9 mouse cellular contexts compared by ENCODE assay signal in the genomic region with DNA sequence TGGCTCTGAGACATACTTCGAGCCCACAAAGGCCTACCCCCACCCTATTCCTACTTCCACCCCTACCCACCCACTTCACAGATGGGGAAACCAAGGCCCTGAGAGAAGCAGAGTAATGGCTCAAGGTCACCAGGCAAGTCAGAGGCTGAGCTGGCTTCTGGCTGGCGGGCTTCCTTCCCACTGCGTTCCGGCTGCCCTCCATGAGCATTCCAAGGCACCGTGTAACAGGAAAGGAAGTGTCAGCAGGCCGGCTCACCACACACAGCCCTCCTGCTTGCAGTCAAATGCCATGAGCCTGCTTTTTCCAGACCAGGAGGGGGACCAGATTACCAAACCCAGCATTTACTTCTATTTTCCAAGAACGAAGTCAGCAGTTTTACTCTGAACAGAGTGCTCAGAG.
DNase-seq lines count a peak whose midpoint lies in the region; ATAC-seq lines count a peak whose summit lies in the region.
"Had no signal": no experiment of that assay in that cellular context is flagged by ENCODE, and none has a peak within 500 bp of the region (broad histone marks: within the 10 kb centered on the region; RNA-seq: fewer than 3 reads in every experiment).

No protein-coding gene starts in this region.

- H3K36me3 ChIP-seq in heart, embryonic 15.5 days, result no peaks in the 10 kb centered on the region
- H3K36me3 ChIP-seq in limb, embryonic 13.5 days, result no peaks in the 10 kb centered on the region
- H3K36me3 ChIP-seq: midbrain, embryonic 13.5 days had no signal

- H3K9me3 ChIP-seq in heart, embryonic 15.5 days (replicated peaks), result no peaks in the 10 kb centered on the region
- no peaks in the 10 kb centered on the region for H3K9me3 ChIP-seq in limb, embryonic 13.5 days
- H3K9me3 ChIP-seq: midbrain, embryonic 13.5 days had no signal

- peak overlapping the region; percentile 88 for H3K27ac ChIP-seq in heart, embryonic 15.5 days
- H3K27ac ChIP-seq in limb, embryonic 13.5 days, result peak overlapping the region; percentile 93
- H3K27ac ChIP-seq: midbrain, embryonic 13.5 days had no signal

- 45% methylated on average over 7 of the region's 7 CpGs for WGBS in heart, embryonic 15.5 days
- WGBS in limb, embryonic 13.5 days, result 69% methylated on average over 7 of the region's 7 CpGs

- peak; percentile 73 for DNase-seq in 3134 (ENCODE audit: extremely low read depth, insufficient read length, low spot score)
- DNase-seq in 3T3-L1 (ENCODE audit: low read depth, low spot score), result peak; percentile 80
- no peak for DNase-seq in testis, postnatal 10 days (ENCODE audit: low spot score)
- no peak for DNase-seq in right cerebral cortex, postnatal 4 days
- DNase-seq: cerebellum, adult 9-10 months had no signal

- no peak overlapping the region for H3K9ac ChIP-seq in heart, embryonic 15.5 days
- peak overlapping the region; percentile 20; the same call in 1 of the 2 replicates for H3K9ac ChIP-seq in limb, embryonic 13.5 days
- H3K9ac ChIP-seq: midbrain, embryonic 13.5 days had no signal

- no peaks in the 10 kb centered on the region for H3K27me3 ChIP-seq in heart, embryonic 15.5 days
- no peaks in the 10 kb centered on the region for H3K27me3 ChIP-seq in limb, embryonic 13.5 days
- H3K27me3 ChIP-seq: midbrain, embryonic 13.5 days had no signal

- peaks cover 64% of the 10 kb centered on the region for H3K4me1 ChIP-seq in heart, embryonic 15.5 days (replicated peaks)
- peaks cover 78% of the 10 kb centered on the region for H3K4me1 ChIP-seq in limb, embryonic 13.5 days

- H3K4me3 ChIP-seq in heart, embryonic 15.5 days, result no peak overlapping the region
- H3K4me3 ChIP-seq in limb, embryonic 13.5 days, result no peak overlapping the region
- H3K4me3 ChIP-seq: midbrain, embryonic 13.5 days had no signal

- no peak overlapping the region for H3K4me2 ChIP-seq in heart, embryonic 15.5 days
- H3K4me2 ChIP-seq in limb, embryonic 13.5 days (replicated peaks), result no peak overlapping the region
- H3K4me2 ChIP-seq: midbrain, embryonic 13.5 days had no signal

- ATAC-seq in heart, embryonic 15.5 days (replicated peaks; ENCODE audit: insufficient number of reproducible peaks, insufficient read depth, low FRiP score, low read depth), result no peak
- ATAC-seq in limb, embryonic 13.5 days (ENCODE audit: low FRiP score, low read depth), result no peak
- no peak for ATAC-seq in megakaryocyte-erythroid progenitor cell, adult 5-6 weeks (replicated peaks; ENCODE audit: low FRiP score, low TSS enrichment, poor library complexity, severe bottlenecking)
- ATAC-seq: midbrain, embryonic 13.5 days had no signal

Comparison
In these comparisons a context has a peak if more than half of its experiments do, and no peak if none do; other contexts are left out.
1. DNase-seq: peak in 3134 (single experiment) and 3T3-L1 (single experiment); none in testis, postnatal 10 days (single experiment) and right cerebral cortex, postnatal 4 days (single experiment).